Mouse (Mus musculus) gonadal fat pad, adult 2 months (tissue): ENCODE results near the gene Troap. TPM values are rescaled to one million over a fixed set of nuclear protein-coding genes. Genes with fewer than 3 reads are reported as not detected.
"Not testable (repeated sequence)": the region's sequence is repeated elsewhere in the genome, so short reads cannot be mapped to it uniquely, and the experiment has no call there.

Source experiments
- DNase-seq: peaks from one replicate; pipeline ENCODE4 v3.0.0-alpha.2; 2012; ENCODE audit warnings: low read depth
- polyA plus RNA-seq: library from polyadenylated mRNA; depleted of rRNA; stranded (reverse); fragments of >200 nt; gene quantifications from 2 replicates; pipeline ENCODE4 v1.2.3, GENCODE M21; 2012

Troap gene
- polyA plus RNA-seq, 1 experiment = 3.0 TPM

- no peak for DNase-seq
Measured at GRCm38 (mm10) chr15:99040920-99041856, 33.2 kb upstream of the Troap start.

- DNase-seq = no peak
Measured at GRCm38 (mm10) chr15:99042334-99042733, 32.0 kb upstream of the Troap start.

GRCm38 (mm10) chr15:99044854-99045253, 29.5 kb upstream of the Troap start:
- DNase-seq = no peak

- not testable (repeated sequence) for DNase-seq
Measured at GRCm38 (mm10) chr15:99045734-99046133, 28.6 kb upstream of the Troap start.

- no peak for DNase-seq
Measured at GRCm38 (mm10) chr15:99049473-99050253, 24.7 kb upstream of the Troap start.

GRCm38 (mm10) chr15:99053373-99053772, 21.0 kb upstream of the Troap start:
- DNase-seq = no peak

- no peak for DNase-seq
Measured at GRCm38 (mm10) chr15:99055040-99055439, 19.3 kb upstream of the Troap start, which contains the start of gene Prph. Gene Prph, plus strand, starts transcription at chr15:99055174.

GRCm38 (mm10) chr15:99055511-99055961, 18.8 kb upstream of the Troap start:
- no peak for DNase-seq

- no peak for DNase-seq
Measured at GRCm38 (mm10) chr15:99056332-99056731, 18.0 kb upstream of the Troap start.

- DNase-seq = no peak
Measured at GRCm38 (mm10) chr15:99065557-99066165, 8.7 kb upstream of the Troap start.

- DNase-seq = no peak
Measured at GRCm38 (mm10) chr15:99071988-99072387, 2.4 kb upstream of the Troap start.

- peak; percentile 55 for DNase-seq
Measured at GRCm38 (mm10) chr15:99074600-99075333, 392 bp downstream of the Troap start.

GRCm38 (mm10) chr15:99076011-99076410, 1.6 kb downstream of the Troap start:
- DNase-seq = not testable (repeated sequence)

GRCm38 (mm10) chr15:99078181-99078910, 4.0 kb downstream of the Troap start:
- no peak for DNase-seq

GRCm38 (mm10) chr15:99079804-99080203, 5.4 kb downstream of the Troap start:
- DNase-seq = no peak

GRCm38 (mm10) chr15:99082322-99082721, 7.9 kb downstream of the Troap start:
- DNase-seq = no peak

GRCm38 (mm10) chr15:99082840-99083239, 8.5 kb downstream of the Troap start:
- no peak for DNase-seq

GRCm38 (mm10) chr15:99083258-99083657, 8.9 kb downstream of the Troap start:
- no peak for DNase-seq

GRCm38 (mm10) chr15:99083867-99084557, 9.6 kb downstream of the Troap start:
- no peak for DNase-seq

GRCm38 (mm10) chr15:99084618-99085017, 10.2 kb downstream of the Troap start:
- DNase-seq = no peak
